Mouse (Mus musculus): ENCODE measurements around the gene Smad3. TPM values are rescaled to one million over a fixed set of nuclear protein-coding genes. Genes with fewer than 3 reads are reported as not detected.
A peak's percentile ranks its signal among the peaks of the same experiment; 100 is the strongest.

The Smad3 gene
- polyA plus RNA-seq, 1 experiment from 2014 or later: 21.1 TPM

DNA sequence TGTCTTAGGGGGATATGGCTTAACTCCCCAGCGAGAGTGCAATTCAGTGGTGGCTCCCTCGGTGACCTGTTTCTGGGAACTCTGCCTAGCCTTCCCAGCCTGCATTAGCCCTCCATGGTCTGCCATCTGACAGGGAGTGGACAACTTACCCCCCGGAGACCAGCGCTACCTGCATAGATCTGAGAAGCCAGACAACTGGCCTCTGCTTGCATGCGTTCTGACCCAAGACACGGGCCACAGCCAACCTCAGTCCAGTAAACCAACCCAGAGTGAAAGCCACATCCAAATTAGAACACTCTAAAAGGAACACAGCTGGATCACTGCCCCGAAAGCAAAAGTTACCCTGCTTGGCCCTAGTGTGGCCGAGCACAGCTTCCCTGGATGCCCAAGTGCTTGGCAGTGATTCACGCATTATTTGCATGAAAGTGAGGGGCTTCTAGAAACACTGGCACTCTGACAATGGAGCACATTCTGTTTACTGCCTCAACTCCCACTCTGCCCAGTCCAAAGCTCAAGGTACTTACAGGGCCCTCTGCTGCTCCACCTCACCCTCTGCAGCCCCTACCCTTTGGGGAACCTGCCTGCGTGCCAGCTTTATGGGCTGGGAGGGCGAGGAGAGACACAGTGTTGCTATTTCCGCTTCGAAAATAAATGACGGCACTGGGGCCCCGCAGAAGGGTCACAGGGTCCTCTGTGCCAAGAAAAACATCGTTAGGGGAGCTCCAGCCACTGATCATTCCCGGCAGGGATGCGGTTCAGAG, 91.0 kb downstream of the Smad3 start:
- no peak for DNase-seq (ENCODE audit: low spot score)

DNA sequence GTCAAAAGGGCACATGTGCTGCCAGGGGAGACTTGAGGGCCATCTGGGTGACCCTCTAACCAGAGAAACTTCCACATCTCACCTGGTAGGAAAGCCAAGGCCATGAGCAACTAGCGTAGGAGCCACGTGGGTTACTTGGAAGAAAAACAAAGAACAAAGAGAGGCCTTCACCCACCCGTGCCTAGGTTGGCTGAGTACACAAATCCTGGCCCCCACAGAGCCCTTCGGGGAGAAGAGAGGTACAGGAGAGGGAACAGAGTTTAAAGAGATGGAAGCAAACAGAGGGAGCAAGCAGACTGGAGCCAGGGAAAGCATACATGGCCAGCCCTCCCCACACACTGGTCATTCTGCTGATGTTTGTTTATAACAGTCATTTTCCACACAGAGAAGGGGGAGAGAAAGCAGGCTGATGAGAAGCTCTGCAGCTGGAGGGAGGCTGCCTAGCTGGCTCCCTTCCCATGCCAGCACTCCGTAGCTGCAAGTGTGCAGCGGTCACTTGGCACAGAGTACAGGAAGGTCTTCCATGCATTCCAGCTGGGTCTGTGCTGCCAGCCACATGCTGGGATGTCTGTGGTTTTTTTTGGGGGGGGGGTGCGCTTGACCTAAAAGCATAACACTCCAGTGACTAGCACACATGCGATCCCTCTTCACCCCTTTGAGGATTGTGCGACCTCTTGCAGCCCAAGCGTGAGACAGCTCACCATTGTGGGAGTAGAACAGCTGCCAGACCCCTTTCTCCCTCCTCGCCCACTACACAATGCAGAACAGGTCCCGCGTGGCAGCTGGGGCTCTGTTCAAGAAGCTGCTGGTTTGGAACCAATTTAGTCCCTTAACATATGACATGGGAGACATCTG, 92.8 kb downstream of the Smad3 start:
- DNase-seq (ENCODE audit: low spot score): no peak

DNA sequence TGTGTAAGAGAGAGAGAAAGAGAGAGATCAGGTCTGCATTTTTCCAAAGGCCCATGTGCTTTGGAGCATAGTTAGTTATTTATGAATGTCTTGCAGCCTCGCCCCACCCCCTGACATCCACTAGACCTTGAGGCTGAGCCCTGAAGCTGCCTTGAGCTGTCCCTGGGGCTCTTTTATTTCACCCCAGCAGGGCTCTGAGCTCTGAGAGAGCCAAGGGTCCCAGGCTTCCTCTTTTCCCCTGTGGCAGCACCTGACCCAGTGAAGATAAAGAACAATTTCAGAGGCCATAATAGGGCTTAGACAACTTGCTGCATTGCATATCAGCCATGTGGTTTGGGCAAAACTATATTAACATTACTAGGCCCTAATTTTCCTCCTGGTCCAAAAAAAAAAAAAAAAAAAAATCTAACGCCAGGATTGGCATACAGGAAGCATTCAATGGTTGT, 93.5 kb downstream of the Smad3 start:
- DNase-seq (ENCODE audit: low spot score): no peak

DNA sequence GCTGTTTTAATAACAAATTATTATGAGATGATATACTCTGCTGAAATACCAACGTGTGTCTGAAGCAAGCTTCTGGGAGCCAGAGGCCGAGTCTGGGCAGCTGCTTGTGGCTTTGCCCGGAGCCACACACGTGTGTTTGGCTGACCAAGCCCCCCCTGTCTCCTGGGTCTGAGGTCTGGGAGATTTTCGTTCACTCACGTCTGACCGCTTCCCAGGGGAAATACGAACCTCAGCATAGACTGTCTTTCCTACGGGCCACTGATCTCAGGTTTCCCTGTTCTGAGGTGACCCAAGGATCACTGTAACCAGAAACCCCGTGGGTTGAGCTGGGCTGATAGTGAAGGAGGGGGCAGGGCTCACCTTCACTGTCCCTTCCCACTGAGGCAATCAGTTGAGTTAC, 94.6 kb downstream of the Smad3 start:
- DNase-seq (ENCODE audit: low spot score): no peak

DNA sequence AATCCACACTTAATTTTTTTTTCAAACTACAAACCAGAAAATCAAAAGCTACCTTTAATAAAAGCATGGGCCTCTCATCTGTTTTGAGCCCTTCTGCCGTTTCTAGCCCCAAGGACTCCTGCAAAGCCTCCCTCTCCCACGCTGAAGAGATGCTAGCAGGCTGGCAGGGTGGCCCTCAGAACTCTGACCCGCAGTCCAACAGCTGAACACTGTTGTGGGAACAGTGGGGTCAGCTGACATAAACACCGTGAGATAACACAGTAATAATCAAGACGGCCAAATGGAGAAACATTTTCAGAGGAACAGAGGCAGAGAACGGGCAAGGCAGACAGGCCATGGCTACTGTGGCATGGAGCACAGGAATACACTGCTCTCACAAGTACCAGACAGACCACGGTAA, 95.0 kb downstream of the Smad3 start:
- no peak for DNase-seq (ENCODE audit: low spot score)

DNA sequence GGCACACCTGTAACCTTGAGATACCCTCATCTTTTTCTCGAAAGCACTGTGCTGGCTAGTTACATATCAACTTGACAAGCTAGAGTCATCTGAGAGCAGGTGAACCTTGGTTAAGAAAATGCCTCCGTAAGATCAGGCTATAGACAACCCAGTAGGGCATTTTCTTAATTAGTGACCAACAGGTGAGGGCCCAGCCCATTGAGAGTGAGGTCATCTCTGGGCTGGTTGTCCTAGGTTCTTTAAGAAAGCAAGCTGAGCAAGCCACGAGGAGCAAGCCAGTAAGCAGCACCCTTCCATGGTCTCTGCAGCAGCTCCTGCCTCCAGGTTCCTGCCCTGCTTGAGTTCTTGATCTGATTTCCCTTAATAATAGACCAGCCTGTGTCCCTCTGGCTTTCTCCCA, 97.1 kb downstream of the Smad3 start:
- DNase-seq (ENCODE audit: low spot score): no peak

DNA sequence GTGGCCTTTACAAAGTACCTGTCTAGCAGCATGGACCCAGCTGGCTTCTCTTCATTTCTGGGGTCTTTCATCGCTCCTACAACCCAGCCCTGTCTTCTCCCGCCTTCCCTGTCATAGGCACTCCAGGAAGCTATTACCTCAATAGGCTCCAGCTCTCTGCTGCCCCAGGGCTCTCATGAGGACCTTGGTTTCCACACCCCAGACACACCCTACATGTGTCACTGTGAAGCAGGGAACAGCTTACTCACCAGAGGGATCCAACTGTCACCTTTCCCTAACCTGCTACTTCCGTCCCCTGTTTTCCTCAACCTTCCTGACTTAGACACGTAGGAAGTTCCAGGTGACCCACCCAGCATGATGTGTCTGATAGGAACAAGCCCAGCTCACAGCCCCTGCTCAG, 97.7 kb downstream of the Smad3 start:
- DNase-seq (ENCODE audit: low spot score): no peak

DNA sequence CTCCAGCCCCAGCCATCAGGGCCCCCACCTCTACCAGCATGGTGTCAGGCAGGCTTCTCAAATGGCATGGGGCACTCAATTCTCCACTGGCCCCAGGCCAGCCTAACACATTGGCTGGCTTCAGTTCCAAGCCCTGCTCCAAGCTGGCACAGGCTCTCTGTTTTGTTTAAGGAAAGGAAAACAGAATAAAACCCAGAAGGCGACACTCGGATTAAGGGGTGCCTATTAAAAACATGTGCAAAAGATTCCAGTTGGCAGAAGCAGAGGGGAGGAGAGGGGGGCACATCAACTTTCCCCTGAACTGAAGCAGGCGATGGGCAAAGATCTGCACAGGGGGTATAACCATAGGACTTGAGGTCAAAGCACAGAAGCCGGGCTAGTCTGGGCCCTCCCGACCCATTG, 98.8 kb downstream of the Smad3 start:
- no peak for DNase-seq (ENCODE audit: low spot score)

DNA sequence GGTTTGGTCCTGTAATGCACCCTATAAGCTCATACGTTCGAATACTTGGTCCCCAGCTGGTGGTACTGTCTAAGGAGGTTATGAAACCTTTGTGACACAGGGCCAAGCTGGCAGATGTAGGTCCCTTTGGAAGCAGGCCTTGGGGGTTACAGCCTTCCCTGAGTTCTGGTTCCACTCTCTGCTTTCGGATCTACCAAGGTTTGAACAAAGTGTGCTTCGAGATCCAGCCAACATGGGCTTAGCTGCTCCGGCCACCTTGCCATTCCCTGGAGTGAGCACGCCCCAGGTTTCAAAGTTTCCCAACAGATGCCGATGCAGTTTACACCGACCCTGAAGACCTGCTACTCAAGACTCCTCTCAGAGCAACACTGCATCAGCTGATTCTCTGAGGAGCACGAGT, 99.4 kb downstream of the Smad3 start:
- DNase-seq (ENCODE audit: low spot score): no peak

DNA sequence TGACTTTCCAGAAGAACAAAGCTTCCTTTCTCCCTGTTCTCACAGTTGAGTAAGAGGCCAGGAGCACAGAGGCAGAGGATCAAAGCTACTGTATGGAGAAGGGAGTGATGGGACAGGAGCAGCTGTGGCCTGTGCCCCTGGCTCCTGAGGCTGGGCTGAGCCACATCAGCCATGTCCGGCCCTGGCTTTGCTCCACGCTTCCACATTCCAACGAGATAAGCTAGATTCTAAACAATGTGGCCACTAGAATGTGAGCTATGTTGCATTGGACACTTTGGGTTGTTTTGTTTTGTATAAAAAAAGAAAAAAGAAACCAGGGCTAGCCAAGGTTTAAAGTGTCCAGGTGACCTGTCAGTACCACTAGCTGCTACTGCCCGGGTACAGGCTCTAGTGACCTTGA, 100.6 kb downstream of the Smad3 start:
- no peak for DNase-seq (ENCODE audit: low spot score)

DNA sequence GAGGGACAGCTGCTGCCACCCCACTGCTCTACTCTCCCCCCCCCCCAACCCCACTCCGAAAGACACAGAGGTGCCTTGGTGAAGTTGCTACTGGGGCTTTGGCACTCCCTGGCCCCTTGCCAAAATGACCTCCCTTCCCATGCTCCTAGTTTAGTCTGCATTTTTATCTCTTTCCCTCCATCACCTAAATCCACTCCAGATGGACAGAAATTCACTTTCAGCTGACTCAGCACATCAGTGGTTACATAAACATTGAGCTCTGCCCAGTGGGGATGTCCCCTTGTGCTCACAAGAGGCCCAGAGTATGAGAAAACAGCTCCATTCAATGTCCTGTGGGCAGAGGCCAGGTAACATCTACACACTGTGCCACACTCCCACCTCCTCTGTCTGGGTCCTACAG, 102.7 kb downstream of the Smad3 start:
- no peak for DNase-seq (ENCODE audit: low spot score)

DNA sequence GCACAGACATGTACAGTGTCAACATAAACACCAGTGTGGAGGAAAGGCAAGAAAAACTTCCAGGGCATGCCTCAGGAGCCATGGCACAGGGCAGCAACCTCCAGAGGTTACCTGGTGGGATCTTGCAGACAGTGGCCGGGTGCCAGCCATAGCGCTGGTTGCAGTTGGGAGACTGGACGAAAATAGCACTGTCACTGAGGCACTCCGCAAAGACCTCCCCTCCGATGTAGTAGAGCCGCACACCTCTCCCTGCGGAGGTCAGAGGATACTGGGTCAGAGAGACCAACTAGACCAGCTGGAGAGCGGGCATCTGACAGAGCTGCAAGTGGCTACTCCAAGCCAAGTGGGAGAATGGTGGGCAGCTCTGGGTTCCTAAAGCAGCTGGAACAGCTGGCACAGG, 103.2 kb downstream of the Smad3 start:
- no peak for DNase-seq (ENCODE audit: low spot score)

DNA sequence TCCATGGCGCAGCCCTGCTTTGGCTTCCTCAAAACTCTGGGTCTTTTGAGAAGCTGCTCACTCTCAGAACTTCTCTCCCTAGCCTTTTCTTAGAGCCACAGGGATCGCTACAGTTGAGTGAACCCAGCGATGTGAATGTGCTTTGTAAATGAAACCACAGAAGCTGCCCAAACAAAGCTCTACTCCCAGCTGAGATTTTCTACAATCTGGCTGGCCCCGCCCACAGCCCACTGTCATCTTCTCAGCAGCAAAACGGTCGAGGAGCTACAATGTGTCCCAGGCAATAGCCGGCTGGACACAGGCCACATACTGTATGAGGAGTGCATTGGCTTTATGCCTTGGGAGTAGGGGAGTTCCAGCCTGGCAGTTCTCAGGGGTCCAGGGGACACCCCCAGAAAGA, 104.1 kb downstream of the Smad3 start:
- DNase-seq (ENCODE audit: low spot score): no peak

DNA sequence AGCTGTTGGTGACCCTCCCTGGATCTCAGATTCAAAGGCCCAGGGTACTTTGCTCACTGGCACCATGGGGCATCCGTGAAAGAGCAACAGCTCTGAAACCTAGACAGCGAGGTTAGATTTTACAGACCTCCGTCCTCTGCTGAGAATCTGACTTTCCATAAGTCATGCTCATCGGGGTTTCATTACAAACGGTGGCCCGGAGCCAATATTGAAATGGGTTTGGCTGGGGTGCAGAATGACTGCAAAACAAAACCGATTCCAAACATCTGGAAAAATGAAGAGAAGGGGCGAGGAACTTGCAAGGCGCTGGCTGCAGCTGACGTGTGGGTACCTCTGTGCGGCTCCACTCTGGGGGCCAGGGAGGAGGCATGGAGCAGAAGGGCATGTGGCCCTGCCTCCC, 106.2 kb downstream of the Smad3 start:
- no peak for DNase-seq (ENCODE audit: low spot score)

DNA sequence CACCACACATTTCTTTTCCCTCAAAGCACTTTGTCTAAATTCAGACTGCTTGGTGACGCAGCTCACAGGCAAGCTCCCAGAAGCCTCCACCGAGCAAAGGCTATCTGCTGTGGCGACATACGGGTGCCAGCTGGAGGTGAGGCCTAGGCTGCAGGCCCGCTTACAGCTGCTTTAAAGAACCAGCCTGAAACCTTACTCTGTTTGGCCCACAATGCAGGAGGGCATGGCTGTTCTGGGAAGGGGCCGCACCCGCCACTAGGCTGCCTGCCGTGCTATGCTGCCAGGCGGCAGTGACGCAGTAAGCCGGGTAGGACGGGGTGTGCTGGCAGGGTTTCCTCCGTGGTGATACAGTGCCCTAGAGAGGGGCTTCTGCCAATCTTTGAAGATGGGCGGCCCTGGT, 106.9 kb downstream of the Smad3 start:
- DNase-seq (ENCODE audit: low spot score): no peak

DNA sequence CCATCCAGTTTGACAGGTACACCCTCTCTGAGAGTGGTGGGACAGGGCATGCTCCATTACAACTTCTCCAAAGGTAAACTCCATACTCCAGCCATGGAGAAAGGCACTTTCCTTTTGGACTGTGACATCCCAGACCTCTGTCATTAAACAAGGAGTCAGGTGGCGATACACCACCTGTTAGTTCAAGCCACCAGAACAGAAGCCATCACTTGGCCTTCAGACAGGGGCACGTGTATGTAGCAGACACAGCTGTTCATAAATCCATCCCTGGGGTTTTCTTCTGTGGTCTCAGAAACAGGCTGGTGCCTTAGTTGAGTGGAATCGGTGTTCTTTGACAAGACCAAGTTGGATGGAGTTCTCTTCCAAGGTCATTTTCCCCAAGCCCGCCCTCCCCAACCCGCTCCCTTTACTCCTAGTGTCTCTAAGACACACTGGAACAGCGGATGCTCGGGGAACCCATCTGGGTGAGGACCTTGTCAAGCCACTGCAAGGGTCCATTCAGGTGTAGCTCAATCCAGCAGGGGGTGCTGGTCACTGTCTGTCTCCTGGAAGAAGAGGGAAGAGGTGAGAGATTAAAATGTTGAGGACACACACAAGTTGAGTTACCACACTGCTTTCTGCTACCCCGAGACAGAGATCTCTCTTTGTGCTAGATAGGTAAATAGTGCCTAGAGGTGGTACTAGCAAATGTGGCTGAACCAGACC, 107.8 kb downstream of the Smad3 start:
- DNase-seq (ENCODE audit: low spot score): peak; percentile 57

DNA sequence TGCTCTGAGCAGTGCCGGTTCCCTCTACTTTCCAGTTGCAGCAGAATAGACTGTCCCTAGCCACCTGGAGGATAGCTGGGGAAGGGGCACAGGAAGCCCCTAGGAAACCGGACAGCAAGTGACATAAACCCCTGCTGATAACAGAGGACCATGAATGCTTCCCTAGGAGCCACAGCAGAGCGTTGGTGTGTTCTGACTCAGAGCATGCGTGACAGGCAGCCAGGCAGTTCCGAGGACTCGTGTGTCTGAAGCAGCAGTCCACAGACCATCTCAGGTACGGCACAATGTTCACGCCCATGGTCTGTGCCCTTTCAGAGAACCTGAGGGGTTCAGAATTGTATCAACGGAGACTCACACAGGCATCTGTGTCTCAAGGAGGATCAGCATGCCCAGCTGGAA, 109.3 kb downstream of the Smad3 start:
- DNase-seq (ENCODE audit: low spot score): no peak

DNA sequence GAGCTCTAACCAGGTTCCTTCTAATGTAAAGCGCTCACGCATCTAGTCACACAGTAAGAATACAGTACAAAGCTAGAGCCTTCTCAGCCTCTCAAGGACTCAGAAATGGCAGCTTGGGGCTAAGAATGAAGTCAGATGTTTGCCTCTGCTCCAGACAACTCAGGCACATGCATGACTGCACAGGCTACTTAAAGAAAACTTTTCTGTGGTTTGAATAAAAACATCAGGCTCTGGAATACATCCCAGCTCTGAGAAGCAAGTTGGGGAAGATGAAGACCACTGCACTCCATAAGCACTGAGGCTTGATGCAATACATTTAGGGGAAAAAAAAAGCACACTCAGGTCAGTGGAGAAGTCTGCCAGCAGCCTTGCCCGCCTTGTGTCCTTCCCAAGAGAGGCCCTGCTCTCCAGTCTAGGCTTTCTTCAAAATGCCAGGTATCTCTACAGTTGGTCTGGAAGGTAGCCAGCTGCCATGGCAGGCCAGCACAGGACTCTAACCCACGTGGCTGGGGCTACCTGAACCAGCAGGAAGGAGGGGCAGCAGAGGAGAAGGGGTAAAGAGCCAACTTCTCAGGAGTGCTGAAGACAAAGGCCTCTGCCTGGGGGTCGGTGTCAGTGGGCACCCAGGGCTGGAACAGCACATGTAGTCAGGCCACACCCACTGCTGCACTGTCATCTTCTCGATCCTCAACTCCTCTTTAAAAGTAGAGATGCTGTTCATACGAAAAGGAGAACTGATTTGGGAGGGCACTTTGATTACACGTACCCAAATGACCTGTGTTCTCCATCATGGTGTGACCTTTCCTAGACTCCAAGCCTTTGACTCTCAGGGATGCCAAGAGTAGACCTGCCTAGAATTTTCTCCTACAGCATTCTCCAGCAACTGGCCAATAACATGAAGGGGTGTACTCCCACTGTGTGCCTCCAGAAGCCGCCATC, 109.9 kb downstream of the Smad3 start:
- DNase-seq (ENCODE audit: low spot score): no peak

DNA sequence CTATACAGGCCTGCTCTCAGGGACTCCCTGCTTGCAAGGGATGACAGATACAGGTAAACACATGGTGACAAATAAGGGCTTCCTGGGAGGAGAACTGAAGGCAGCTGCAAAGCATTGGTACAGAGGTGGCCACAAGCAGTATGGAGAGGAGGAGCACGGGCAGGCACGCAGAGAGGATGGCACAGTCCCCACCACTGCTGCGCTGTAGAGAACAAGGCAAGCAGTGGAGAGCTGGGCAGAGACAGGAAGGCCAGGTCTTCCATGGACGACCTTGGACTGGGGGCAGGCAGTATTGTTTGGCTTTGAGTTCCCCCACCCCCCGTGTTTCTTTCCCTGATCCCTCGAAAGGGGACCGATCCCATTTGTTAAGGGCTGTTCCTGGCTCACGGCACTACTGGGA, 112.7 kb downstream of the Smad3 start:
- DNase-seq (ENCODE audit: low spot score): no peak

DNA sequence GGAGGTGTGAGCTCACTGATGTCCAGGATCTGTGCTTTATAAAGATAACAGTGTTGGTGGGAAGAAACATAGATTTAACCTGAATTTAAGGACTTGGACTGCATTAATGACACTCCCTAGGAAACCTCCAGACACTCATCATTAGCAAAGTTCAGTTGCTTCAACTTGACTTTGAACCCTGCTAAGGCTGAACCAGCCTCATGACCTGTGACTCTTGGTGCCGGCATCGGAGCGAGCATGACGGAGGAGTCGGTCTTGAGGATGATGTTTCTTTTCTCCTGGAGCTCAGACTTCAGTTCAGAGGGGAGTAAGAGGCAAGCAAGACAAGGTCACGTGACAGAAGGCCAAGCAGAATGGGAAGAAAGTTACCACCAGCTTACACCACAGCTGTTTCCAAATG, 113.8 kb downstream of the Smad3 start:
- no peak for DNase-seq (ENCODE audit: low spot score)

Measured in thymus, postnatal 0 days (tissue).